Mouse (Mus musculus) liver, adult 2 months (tissue): ENCODE data around the gene Acss2.
"Not testable (repeated sequence)": the region's sequence is repeated elsewhere in the genome, so short reads cannot be mapped to it uniquely, and the experiment has no call there.

Source experiments
- CTCF ChIP-seq: fragments of 200-500 bp; IDR thresholded peaks from 2 replicates; pipeline ENCODE4 v1.5.1; 2011; ENCODE audit warnings: low read depth, low read length, control low read depth
- POLR2A ChIP-seq: fragments of 200-500 bp; IDR thresholded peaks from 2 replicates; pipeline ENCODE4 v1.6.1; 2011; ENCODE audit warnings: low read length, control low read depth; ENCODE audit not compliant: insufficient read depth; ENCODE audit errors: extremely low read depth

DNA sequence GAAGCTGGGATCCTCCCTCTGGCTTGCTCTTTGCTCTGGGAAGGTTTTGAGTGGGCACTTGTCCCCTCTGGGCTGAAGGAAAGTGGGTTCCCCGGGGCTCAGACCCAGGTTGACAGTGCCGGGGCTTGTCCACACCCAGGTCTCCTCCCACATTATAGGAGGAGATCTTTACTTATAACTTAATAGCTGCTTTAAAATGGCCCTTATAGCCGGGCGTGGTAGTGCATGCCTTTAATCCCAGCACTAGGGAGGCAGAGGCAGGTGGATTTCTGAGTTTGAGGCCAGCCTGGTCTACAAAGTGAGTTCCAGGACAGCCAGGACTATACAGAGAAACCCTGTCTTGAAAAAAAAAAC lies 87.5 kb downstream of the Acss2 start:
- not testable (repeated sequence) for TF ChIP-seq POLR2A, CTCF
